Mouse (Mus musculus) thymus, postnatal 0 days (tissue): Measurements from ENCODE around the gene Vps36. TPM values are rescaled to one million over a fixed set of nuclear protein-coding genes. Genes with fewer than 3 reads are reported as not detected.

ENCODE experiments used
- DNase-seq: peaks from one replicate; pipeline ENCODE4 v3.0.0-alpha.2; 2015; ENCODE audit warnings: low spot score
- polyA plus RNA-seq: library from polyadenylated mRNA; unstranded; fragments of >200 nt; fragmentation: Nextera tagmentation; extraction: Ambion mirVana; gene quantifications from 2 replicates; pipeline ENCODE4 v1.2.1, GENCODE M21; 2015

Gene Vps36
- polyA plus RNA-seq, 1 experiment from 2014 or later: 39.0 TPM

GRCm38 (mm10) chr8:22209012-22209411 is 16.4 kb downstream of the Vps36 start:
- no peak for DNase-seq

GRCm38 (mm10) chr8:22214826-22215225 is 22.2 kb downstream of the Vps36 start:
- DNase-seq: no peak

DNA sequence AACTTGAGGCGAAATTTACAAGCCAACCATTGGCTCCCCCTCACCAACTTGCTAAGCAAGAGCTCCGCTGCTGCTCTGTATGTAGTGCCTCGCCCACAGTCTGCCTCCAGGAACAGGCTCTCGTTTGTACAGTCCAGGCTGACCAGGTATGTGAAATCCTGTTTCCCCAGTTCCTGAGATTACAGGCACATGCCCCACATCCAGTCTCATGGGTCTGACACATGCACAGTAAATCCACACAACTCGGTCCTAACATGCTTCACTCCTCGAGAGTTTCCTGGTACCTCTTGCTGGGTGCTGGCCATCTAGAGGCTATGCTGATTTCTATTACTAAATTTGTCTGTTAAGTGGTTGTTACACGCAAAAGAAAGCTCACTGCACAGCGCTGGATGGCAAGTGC is 33.8 kb downstream of the Vps36 start:
- DNase-seq: no peak

- DNase-seq: peak; percentile 29
Observed at GRCm38 (mm10) chr8:22227061-22227877, 34.7 kb downstream of the Vps36 start, which contains the start of gene Thsd1. Gene Thsd1, plus strand, starts transcription at chr8:22227313.

DNA sequence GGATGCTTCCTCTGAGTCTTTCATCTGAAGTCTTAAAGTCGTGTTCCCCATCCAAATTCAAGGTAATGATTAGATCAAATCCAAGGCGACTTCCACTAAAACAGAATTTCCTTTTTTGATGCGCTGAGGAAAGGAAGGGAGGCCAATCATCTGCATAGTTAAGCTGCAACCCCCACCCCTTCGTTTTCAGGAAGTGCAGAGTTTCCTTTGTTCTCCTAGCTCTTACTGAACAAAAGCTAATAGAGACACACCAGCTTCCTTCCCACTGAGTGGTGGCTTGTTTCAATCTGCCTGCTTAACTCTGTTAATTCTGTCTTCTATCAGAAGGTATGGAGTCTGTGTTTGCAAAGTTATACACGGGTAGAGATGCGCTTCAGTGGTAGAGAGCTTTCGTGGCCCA is 36.0 kb downstream of the Vps36 start:
- DNase-seq: peak; percentile 48

DNA sequence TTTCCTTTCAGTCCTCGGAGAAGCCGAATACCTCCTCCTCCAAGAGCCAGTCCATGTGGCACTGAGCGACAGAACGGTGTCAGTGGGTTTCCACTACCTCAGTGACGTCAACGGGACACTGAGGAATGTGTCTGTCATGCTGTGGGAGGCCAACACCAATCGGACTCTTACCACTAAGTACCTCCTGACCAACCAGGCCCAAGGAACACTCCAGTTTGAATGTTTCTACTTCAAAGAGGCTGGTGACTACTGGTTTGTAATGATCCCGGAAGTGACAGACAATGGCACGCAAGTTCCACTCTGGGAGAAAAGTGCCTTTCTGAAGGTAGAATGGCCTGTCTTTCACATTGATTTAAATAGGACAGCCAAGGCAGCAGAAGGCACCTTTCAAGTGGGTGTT is 50.4 kb downstream of the Vps36 start:
- DNase-seq: no peak

- DNase-seq: no peak
Observed at GRCm38 (mm10) chr8:22245663-22246062, 53.1 kb downstream of the Vps36 start.

DNA sequence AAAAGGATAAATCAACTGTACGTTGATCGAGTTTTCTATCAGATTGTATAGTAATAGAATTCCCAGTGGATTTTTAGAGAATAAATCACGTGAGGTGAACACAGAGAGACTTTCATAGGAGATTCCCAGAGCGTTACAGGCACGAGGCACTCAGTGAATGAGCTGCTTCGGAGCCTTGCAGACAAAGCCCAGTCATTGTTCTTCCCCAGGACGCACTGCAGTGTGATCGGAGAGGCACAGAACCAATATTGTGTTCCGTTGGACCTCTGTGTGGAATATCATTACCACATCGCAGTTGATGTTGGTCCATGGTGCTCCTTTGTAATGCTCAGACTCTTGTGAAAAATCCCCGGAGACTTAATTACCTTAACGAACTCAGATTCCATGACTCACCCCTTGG is 55.3 kb downstream of the Vps36 start:
- no peak for DNase-seq

GRCm38 (mm10) chr8:22249080-22249479 is 56.5 kb downstream of the Vps36 start:
- no peak for DNase-seq

DNA sequence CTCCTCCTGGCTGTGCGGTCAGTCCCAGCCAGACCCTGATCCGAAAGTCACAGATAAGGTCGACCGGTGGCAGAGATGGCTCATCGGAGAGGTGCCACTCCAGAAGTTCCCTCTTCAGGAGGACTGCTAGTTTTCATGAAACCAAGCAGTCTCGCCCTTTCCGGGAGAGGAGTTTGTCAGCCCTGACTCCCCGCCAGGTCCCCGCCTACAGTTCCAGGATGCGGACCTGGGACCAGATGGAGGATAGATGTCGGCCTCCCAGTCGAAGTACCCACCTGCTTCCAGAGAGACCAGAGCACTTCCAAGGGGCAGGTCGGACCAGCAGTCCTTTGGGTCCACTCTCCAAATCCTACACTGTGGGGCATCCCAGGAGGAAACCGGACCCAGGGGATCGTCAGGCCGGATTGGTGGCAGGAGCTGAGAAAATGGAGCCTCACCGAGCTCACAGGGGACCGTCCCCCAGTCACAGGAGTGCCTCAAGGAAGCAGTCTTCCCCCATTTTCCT is 66.4 kb downstream of the Vps36 start:
- no peak for DNase-seq

DNA sequence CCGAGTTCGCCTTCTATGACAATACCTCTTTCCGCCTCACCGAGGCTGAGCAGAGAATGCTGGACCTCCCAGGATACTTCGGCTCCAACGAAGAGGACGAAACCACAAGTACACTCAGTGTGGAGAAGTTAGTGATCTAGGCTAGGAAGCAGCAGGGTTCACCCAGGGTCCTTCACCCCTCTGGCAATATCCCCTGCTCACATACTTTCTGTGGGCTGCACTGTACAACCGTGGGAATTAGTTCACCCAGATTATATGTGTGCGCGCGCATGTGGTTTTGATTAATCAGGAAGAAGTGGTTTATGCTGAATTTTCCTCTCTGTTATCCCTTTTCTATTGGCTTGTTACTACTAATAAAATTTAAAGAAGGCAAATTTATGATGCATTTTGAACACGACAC is 66.9 kb downstream of the Vps36 start:
- DNase-seq: no peak

GRCm38 (mm10) chr8:22260091-22260722 is 67.6 kb downstream of the Vps36 start:
- DNase-seq: no peak

GRCm38 (mm10) chr8:22262267-22262666 is 69.7 kb downstream of the Vps36 start:
- DNase-seq: no peak

GRCm38 (mm10) chr8:22264292-22264691 is 71.7 kb downstream of the Vps36 start:
- DNase-seq: no peak

DNA sequence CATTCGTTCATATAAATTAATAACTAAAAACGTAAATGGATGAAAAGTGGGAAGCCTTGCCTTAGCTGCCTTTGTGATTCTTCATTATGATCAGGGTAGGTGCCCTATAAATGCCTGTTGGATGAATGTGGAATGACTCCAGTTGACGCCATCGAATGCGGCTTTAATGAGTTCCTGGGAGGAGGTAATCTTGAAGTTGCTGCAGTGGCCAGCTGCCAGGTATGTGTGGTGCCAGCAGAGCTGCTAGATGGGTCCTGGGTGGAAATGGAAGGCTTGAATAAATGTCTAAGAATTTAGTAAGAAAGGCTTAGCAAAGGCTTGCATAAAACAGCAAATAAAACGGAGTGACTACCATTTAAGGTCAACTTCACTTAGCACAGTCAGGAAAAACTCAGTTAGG is 72.2 kb downstream of the Vps36 start:
- no peak for DNase-seq

DNA sequence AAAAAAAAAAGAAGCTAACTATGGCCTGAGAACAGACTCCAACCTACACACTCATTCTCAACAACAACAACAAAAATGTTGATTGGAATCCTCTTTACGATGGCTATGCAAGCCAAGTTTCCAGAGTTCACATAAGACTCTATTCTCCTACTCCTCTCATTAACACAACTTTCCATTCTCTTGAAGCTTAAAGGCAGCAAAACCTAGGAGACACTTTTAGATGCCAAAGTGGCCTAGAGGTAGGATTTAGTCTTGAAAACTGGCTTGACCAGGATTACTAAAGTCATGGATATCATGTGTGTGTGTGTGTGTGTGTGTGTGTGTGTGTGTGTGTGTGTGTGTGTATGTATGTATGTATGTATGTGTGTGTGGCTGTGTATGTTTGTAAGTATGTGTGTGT is 72.6 kb downstream of the Vps36 start:
- no peak for DNase-seq

- DNase-seq: no peak
Observed at GRCm38 (mm10) chr8:22266809-22267208, 74.2 kb downstream of the Vps36 start.

Other genes starting within 250 kb of the Vps36 start
- gene Defb13, start 246.0 kb upstream of the Vps36 start, polyA plus RNA-seq: not detected in 2 replicates
- 0.07 TPM in 1 of 2 replicates, not detected in the other for gene Fam90a1a, start 234.1 kb upstream of the Vps36 start, polyA plus RNA-seq
- not detected in 2 replicates for gene Ccdc70, start 223.0 kb upstream of the Vps36 start, polyA plus RNA-seq
- 2.3 and 2.4 TPM in 2 replicates for gene Atp7b, start 132.5 kb upstream of the Vps36 start, polyA plus RNA-seq
- 15.4 and 16.5 TPM in 2 replicates for gene Alg11, start 132.1 kb upstream of the Vps36 start, polyA plus RNA-seq
- 0.23 TPM in 1 of 2 replicates, not detected in the other for gene Nek5, start 67.8 kb upstream of the Vps36 start, polyA plus RNA-seq
- gene Nek3, start 26.4 kb upstream of the Vps36 start, polyA plus RNA-seq: 4.5 and 4.7 TPM in 2 replicates
- 34.7 and 37.7 TPM in 2 replicates for gene Ckap2, start 7.0 kb upstream of the Vps36 start, polyA plus RNA-seq
- gene Thsd1, start 34.5 kb downstream of the Vps36 start, polyA plus RNA-seq: 2.2 and 2.6 TPM in 2 replicates
- gene Tpte, start 90.6 kb downstream of the Vps36 start, polyA plus RNA-seq: not detected in 2 replicates
- gene Slc25a15, start 205.8 kb downstream of the Vps36 start, polyA plus RNA-seq: 11.5 and 11.8 TPM in 2 replicates
- 42.4 and 42.6 TPM in 2 replicates for gene Mrps31, start 218.6 kb downstream of the Vps36 start, polyA plus RNA-seq